Mouse (Mus musculus) G1E (cell line): ENCODE data around the gene Heatr1.

Experiments used
- CTCF ChIP-seq: IDR thresholded peaks from 2 replicates; pipeline ENCODE4 v1.5.1; 2012; ENCODE audit warnings: low read depth, low read length, inconsistent platforms, mixed read lengths
- TAL1 ChIP-seq: conservative IDR thresholded peaks from 2 replicates; pipeline ENCODE4 v1.6.1; 2012; ENCODE audit warnings: low read depth, low read length, inconsistent platforms, mixed read lengths

DNA sequence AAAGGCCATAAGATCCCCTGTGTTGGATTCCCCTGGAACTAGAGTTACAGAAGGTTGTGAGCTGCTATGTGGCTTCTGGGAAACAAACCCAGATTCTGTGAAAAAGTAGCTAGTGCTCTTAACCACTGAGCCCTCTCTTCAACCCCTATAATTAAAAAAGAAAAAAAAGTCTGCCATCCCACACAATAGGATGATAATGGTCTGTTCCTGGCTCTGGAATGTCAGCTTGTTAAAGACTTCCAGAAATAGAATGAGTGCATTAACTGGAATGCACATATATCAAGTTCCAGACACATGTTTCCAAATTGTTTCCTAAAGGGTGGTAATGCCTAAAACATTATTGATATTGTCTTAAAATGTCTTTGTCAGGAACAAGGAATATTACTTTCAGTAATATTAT lies 10.0 kb upstream of the Heatr1 start:
- no peak for TF ChIP-seq CTCF
- TF ChIP-seq TAL1, result no peak
